Mouse (Mus musculus): Measurements from ENCODE around the gene Cd300ld4. TPM values are rescaled to one million over a fixed set of nuclear protein-coding genes. Genes with fewer than 3 reads are reported as not detected.
"Not testable (repeated sequence)": the region's sequence is repeated elsewhere in the genome, so short reads cannot be mapped to it uniquely, and the experiment has no call there.

Cd300ld4 gene
- not detected in 2 replicates for polyA plus RNA-seq (2014; fragmentation: Nextera tagmentation; extraction: Ambion mirVana)

- not testable (repeated sequence) for ATAC-seq (replicated peaks; ENCODE audit: low FRiP score, low TSS enrichment, low read depth); H3K4me3 ChIP-seq (ENCODE audit: low read depth, low read length); DNase-seq (ENCODE audit: low spot score); H3K27ac ChIP-seq (ENCODE audit: low read depth); H3K36me3 ChIP-seq (ENCODE audit: control insufficient read depth, insufficient read depth, low read length); H3K4me1 ChIP-seq (replicated peaks; ENCODE audit: control insufficient read depth, insufficient read depth, low read length); H3K27me3 ChIP-seq (replicated peaks; ENCODE audit: control insufficient read depth, insufficient read depth, low read length); H3K9ac ChIP-seq (ENCODE audit: low read length); H3K4me2 ChIP-seq (ENCODE audit: low read length); H3K9me3 ChIP-seq (ENCODE audit: control insufficient read depth, low read length)
- WGBS = no CpG with 5 or more reads among the region's 6 CpGs
Measured at GRCm38 (mm10) chr11:115026912-115027311, at the start of gene Cd300ld4. Cd300ld4 (minus strand) TSS chr11:115027012.

GRCm38 (mm10) chr11:115075859-115076258 lies 49.0 kb upstream of the Cd300ld4 start:
- Histone ChIP-seq H3K27me3 (replicated peaks; ENCODE audit: control insufficient read depth, insufficient read depth, low read length) (no peaks in the 10 kb centered on the region), H3K9me3 (ENCODE audit: control insufficient read depth, low read length) (no peaks in the 10 kb centered on the region), H3K27ac (ENCODE audit: low read depth) (no peak overlapping the region), H3K36me3 (ENCODE audit: control insufficient read depth, insufficient read depth, low read length) (no peaks in the 10 kb centered on the region), H3K4me2 (ENCODE audit: low read length) (no peak overlapping the region), H3K9ac (ENCODE audit: low read length) (no peak overlapping the region), H3K4me3 (ENCODE audit: low read depth, low read length) (no peak overlapping the region), H3K4me1 (replicated peaks; ENCODE audit: control insufficient read depth, insufficient read depth, low read length) (peaks cover 16% of the 10 kb centered on the region)
- 46% methylated on average over 5 of the region's 5 CpGs for WGBS
- DNase-seq (ENCODE audit: low spot score) (no peak), ATAC-seq (replicated peaks; ENCODE audit: low FRiP score, low TSS enrichment, low read depth) (no peak)

DNA sequence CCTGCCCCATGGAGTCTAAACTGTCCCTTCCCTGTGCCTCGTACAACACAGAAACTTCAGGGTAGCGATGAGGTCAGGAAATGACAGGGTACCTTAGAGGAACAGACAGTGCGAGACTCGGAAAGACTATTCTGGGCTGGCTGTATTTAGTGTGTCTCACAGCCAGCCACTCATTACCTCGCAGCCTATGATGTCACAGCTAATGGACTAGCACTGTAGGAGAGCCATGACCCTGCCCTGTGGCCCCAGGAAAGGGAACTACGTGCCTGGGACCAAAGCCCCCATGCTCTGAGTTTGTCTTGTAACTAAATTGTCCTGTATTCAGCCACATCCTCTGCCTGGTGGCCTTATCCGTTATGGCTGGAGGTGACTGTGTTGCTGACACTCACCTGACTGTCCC lies 48.6 kb upstream of the Cd300ld4 start:
- no peak for ATAC-seq (replicated peaks; ENCODE audit: low FRiP score, low TSS enrichment, low read depth)

DNA sequence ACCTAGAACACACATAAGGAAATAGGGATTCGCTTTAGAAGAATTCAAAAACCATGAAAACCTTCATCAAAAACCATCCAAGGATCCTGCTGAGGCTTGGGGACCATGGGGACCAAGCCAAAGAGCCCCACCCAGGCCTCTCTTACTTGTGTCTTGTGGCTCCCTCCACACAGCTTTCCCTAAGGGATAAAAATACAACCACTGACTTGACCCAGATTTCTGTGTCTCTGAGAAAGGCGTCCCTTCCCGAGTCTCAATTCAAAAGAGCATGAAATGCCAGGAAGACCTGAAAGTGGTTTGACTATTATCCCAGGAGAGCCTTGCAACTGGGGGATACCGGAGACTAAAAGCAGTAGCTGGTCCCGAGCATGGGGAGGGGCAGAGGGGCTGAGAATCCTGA lies 46.2 kb upstream of the Cd300ld4 start:
- no peaks in the 10 kb centered on the region for H3K9me3 ChIP-seq (ENCODE audit: control insufficient read depth, low read length)
- no peak overlapping the region for H3K4me2 ChIP-seq (ENCODE audit: low read length)
- WGBS = 66% methylated on average over 5 of the region's 5 CpGs
- no peaks in the 10 kb centered on the region for H3K27me3 ChIP-seq (replicated peaks; ENCODE audit: control insufficient read depth, insufficient read depth, low read length)
- no peak overlapping the region for H3K9ac ChIP-seq (ENCODE audit: low read length)
- H3K36me3 ChIP-seq (ENCODE audit: control insufficient read depth, insufficient read depth, low read length) = no peaks in the 10 kb centered on the region
- DNase-seq (ENCODE audit: low spot score) (no peak), ATAC-seq (replicated peaks; ENCODE audit: low FRiP score, low TSS enrichment, low read depth) (no peak)
- peaks cover 19% of the 10 kb centered on the region for H3K4me1 ChIP-seq (replicated peaks; ENCODE audit: control insufficient read depth, insufficient read depth, low read length)
- no peak overlapping the region for H3K27ac ChIP-seq (ENCODE audit: low read depth)
- no peak overlapping the region for H3K4me3 ChIP-seq (ENCODE audit: low read depth, low read length)

More for the DNA sequence above, 48.6 kb upstream of the Cd300ld4 start:
- no peaks in the 10 kb centered on the region for H3K9me3 ChIP-seq (ENCODE audit: control insufficient read depth, low read length)
- DNase-seq (ENCODE audit: low spot score) = no peak
- H3K36me3 ChIP-seq (ENCODE audit: control insufficient read depth, insufficient read depth, low read length) = no peaks in the 10 kb centered on the region
- no peaks in the 10 kb centered on the region for H3K27me3 ChIP-seq (replicated peaks; ENCODE audit: control insufficient read depth, insufficient read depth, low read length)
- H3K27ac ChIP-seq (ENCODE audit: low read depth) = no peak overlapping the region
- H3K4me2 ChIP-seq (ENCODE audit: low read length) = no peak overlapping the region
- peaks cover 19% of the 10 kb centered on the region for H3K4me1 ChIP-seq (replicated peaks; ENCODE audit: control insufficient read depth, insufficient read depth, low read length)
- no peak overlapping the region for H3K4me3 ChIP-seq (ENCODE audit: low read depth, low read length)
- no peak overlapping the region for H3K9ac ChIP-seq (ENCODE audit: low read length)
- WGBS = 60% methylated on average over 7 of the region's 7 CpGs

DNA sequence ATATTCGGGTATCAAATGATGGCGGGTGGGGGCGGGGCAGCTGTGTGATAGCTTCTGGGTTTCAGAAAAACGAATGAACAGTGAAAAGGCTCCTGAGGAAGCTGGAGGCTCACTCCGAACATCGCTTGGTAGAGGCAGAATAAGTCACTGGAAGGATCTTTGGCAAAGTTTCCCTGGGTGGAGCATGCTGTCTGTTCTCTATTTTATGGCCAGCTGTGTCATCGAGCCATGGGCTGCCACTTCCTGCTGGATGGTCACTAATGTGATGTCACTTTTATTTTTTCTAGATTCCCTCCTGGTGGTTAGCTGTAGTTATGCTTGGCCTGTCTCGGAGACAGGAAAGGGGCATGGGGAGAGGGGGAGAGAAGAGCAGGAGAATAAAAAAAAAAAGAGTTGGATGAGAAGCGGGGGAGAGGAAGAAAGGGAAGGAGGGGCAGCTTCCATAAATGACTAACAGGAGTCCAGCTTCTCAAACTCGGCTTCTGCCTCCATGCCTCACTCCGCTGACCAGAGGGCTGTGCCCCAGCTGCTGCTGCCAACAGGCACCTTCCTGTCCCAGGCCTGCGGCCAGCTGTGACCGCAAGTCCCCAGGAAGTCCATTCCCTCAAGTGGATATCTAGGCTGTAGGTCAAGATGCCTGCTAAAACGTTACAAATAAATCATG lies 45.0 kb upstream of the Cd300ld4 start:
- peak overlapping the region; percentile 38 for H3K4me2 ChIP-seq (ENCODE audit: low read length)
- no peak overlapping the region for H3K9ac ChIP-seq (ENCODE audit: low read length)
- peak overlapping the region; percentile 18; the same call in 1 of the 2 replicates for H3K27ac ChIP-seq (ENCODE audit: low read depth)
- H3K9me3 ChIP-seq (ENCODE audit: control insufficient read depth, low read length) = no peaks in the 10 kb centered on the region
- no peaks in the 10 kb centered on the region for H3K27me3 ChIP-seq (replicated peaks; ENCODE audit: control insufficient read depth, insufficient read depth, low read length)
- peak; percentile 65 for DNase-seq (ENCODE audit: low spot score)
- 20% methylated on average over 14 of the region's 14 CpGs for WGBS
- no peaks in the 10 kb centered on the region for H3K36me3 ChIP-seq (ENCODE audit: control insufficient read depth, insufficient read depth, low read length)
- no peak overlapping the region for H3K4me3 ChIP-seq (ENCODE audit: low read depth, low read length)
- H3K4me1 ChIP-seq (replicated peaks; ENCODE audit: control insufficient read depth, insufficient read depth, low read length) = peaks cover 19% of the 10 kb centered on the region
- ATAC-seq (replicated peaks; ENCODE audit: low FRiP score, low TSS enrichment, low read depth) = no peak

DNA sequence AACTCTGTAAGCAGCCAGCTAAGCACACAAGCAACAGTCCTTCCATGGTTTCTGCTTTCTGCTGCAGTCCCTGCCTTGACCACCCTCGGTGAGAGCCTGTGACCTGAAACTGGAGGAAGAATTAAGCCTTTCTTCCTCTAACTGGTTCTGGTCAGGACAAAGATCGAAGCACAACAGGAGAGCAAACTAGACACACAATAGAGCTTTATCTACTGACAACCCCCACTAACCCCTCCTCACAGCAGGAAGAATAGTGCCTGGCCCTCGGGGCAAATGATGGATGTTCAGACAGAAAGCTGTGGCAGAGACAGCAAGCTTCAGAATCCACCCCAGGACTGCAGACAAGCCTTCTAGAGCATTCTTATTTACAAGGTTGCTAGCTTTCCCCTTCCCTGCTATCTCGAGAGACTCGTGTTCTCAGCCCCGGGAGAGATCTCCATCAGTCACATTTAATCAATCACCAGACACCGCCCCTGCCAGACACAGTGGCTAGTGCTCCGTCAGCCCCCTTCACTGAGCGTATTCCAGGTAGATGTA lies 44.3 kb upstream of the Cd300ld4 start:
- no peak for DNase-seq (ENCODE audit: low spot score)
- H3K27ac ChIP-seq (ENCODE audit: low read depth) = 0 out of 2 replicates have a peak overlapping the region, but pooled peaks have one; percentile 18
- 0 out of 2 replicates have a peak, but pooled peaks have one; percentile 19 for ATAC-seq (replicated peaks; ENCODE audit: low FRiP score, low TSS enrichment, low read depth)
- peaks cover 16% of the 10 kb centered on the region for H3K4me1 ChIP-seq (replicated peaks; ENCODE audit: control insufficient read depth, insufficient read depth, low read length)
- peak overlapping the region; percentile 38 for H3K4me2 ChIP-seq (ENCODE audit: low read length)
- 16% methylated on average over 9 of the region's 9 CpGs for WGBS
- no peaks in the 10 kb centered on the region for H3K36me3 ChIP-seq (ENCODE audit: control insufficient read depth, insufficient read depth, low read length)
- H3K9me3 ChIP-seq (ENCODE audit: control insufficient read depth, low read length) = no peaks in the 10 kb centered on the region
- H3K4me3 ChIP-seq (ENCODE audit: low read depth, low read length) = no peak overlapping the region
- H3K27me3 ChIP-seq (replicated peaks; ENCODE audit: control insufficient read depth, insufficient read depth, low read length) = no peaks in the 10 kb centered on the region
- no peak overlapping the region for H3K9ac ChIP-seq (ENCODE audit: low read length)

- no peaks in the 10 kb centered on the region for H3K36me3 ChIP-seq (ENCODE audit: control insufficient read depth, insufficient read depth, low read length)
- no peak overlapping the region for H3K27ac ChIP-seq (ENCODE audit: low read depth)
- no peaks in the 10 kb centered on the region for H3K27me3 ChIP-seq (replicated peaks; ENCODE audit: control insufficient read depth, insufficient read depth, low read length)
- 68% methylated on average over 6 of the region's 6 CpGs for WGBS
- H3K9ac ChIP-seq (ENCODE audit: low read length) = no peak overlapping the region
- no peak overlapping the region for H3K4me3 ChIP-seq (ENCODE audit: low read depth, low read length)
- H3K4me2 ChIP-seq (ENCODE audit: low read length) = no peak overlapping the region
- no peak for DNase-seq (ENCODE audit: low spot score)
- ATAC-seq (replicated peaks; ENCODE audit: low FRiP score, low TSS enrichment, low read depth) = no peak
- H3K4me1 ChIP-seq (replicated peaks; ENCODE audit: control insufficient read depth, insufficient read depth, low read length) = peaks cover 11% of the 10 kb centered on the region
- no peaks in the 10 kb centered on the region for H3K9me3 ChIP-seq (ENCODE audit: control insufficient read depth, low read length)
Measured at GRCm38 (mm10) chr11:115066768-115067167, 40.0 kb upstream of the Cd300ld4 start.

- no peaks in the 10 kb centered on the region for H3K36me3 ChIP-seq (ENCODE audit: control insufficient read depth, insufficient read depth, low read length)
- H3K4me2 ChIP-seq (ENCODE audit: low read length) = no peak within 1 kb of the TSS
- no peaks in the 10 kb centered on the region for H3K27me3 ChIP-seq (replicated peaks; ENCODE audit: control insufficient read depth, insufficient read depth, low read length)
- no peak within 1 kb of the TSS for H3K4me3 ChIP-seq (ENCODE audit: low read depth, low read length)
- H3K4me1 ChIP-seq (replicated peaks; ENCODE audit: control insufficient read depth, insufficient read depth, low read length) = no peaks in the 10 kb centered on the region
- ATAC-seq (replicated peaks; ENCODE audit: low FRiP score, low TSS enrichment, low read depth) (no peak), DNase-seq (ENCODE audit: low spot score) (no peak)
- 31% methylated on average over 5 of the region's 5 CpGs for WGBS
- no peaks in the 10 kb centered on the region for H3K9me3 ChIP-seq (ENCODE audit: control insufficient read depth, low read length)
- no peak within 1 kb of the TSS for H3K9ac ChIP-seq (ENCODE audit: low read length)
- no peak within 1 kb of the TSS for H3K27ac ChIP-seq (ENCODE audit: low read depth)
Measured at GRCm38 (mm10) chr11:115062077-115062476, 35.3 kb upstream of the Cd300ld4 start, which contains the start of gene Cd300e. Cd300e (minus strand) TSS chr11:115062177.

- no peaks in the 10 kb centered on the region for H3K27me3 ChIP-seq (replicated peaks; ENCODE audit: control insufficient read depth, insufficient read depth, low read length)
- no peak for DNase-seq (ENCODE audit: low spot score)
- no peak overlapping the region for H3K4me3 ChIP-seq (ENCODE audit: low read depth, low read length)
- no peaks in the 10 kb centered on the region for H3K4me1 ChIP-seq (replicated peaks; ENCODE audit: control insufficient read depth, insufficient read depth, low read length)
- no peak overlapping the region for H3K27ac ChIP-seq (ENCODE audit: low read depth)
- no peaks in the 10 kb centered on the region for H3K36me3 ChIP-seq (ENCODE audit: control insufficient read depth, insufficient read depth, low read length)
- H3K4me2 ChIP-seq (ENCODE audit: low read length) = no peak overlapping the region
- ATAC-seq (replicated peaks; ENCODE audit: low FRiP score, low TSS enrichment, low read depth) = no peak
- no peak overlapping the region for H3K9ac ChIP-seq (ENCODE audit: low read length)
- no peaks in the 10 kb centered on the region for H3K9me3 ChIP-seq (ENCODE audit: control insufficient read depth, low read length)
- 84% methylated on average over 2 of the region's 2 CpGs for WGBS
Measured at GRCm38 (mm10) chr11:115059797-115060196, 33.0 kb upstream of the Cd300ld4 start.

Data from intestine, embryonic 14.5 days (tissue).